Mouse (Mus musculus): ENCODE measurements around the gene Gucy2e. TPM values are rescaled to one million over a fixed set of nuclear protein-coding genes. Genes with fewer than 3 reads are reported as not detected.

The Gucy2e gene
- total RNA-seq, 2 experiments from 2014 or later: not detected

DNA sequence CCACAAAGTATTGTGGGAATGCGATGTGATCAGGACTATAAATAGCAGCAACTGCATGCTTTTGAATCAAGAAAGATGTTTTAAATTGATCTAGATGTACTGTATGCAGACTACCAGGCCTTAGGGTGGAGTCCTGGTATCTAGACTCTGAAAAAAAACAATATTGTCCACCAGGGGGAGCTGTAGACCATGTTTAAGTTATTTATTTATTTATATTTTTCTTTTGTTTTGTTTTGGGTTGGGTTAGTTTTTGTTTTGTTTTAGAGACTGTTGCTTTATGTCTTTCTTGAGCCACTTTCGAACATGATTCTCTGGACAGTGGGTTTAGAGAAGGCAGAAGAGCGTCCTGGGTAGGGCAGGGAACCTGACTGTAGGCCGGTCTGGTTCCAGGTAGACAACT is 21.0 kb upstream of the Gucy2e start:
- DNase-seq: no peak
- H3K27ac ChIP-seq: peak overlapping the region; percentile 67
- intact Hi-C loops (cut with DNase I): loop anchor here (5.0 kb wide), 1 partner anchor 254 kb away; no protein-coding TSS in a partner anchor
- peak; percentile 79 for TF ChIP-seq CTCF (IDR thresholded peaks at IDR 0.05)
- peak overlapping the region; percentile 53 for H3K4me3 ChIP-seq

DNA sequence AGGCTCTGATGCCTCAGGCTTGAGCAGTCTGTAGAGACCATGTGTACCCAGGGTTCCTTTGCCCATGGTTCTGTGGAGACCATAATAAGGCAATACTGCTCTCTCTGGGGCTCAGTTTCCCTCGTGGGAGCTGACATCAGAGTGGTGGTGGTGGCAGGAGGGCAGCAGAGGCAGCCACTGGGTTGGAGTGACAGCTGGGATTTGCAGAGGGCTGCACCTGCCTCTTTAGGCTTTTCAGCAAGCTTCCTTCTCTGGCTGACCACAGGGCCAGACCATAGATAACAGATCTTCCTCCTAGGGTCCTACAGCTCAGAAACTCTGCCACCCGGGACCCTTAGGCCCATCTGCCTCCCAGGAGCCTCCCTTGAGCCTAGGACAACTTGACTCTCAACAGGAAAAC is 20.2 kb upstream of the Gucy2e start:
- intact Hi-C loops (cut with DNase I): loop anchor here (5.0 kb wide), 1 partner anchor 255 kb away; no protein-coding TSS in a partner anchor
- no peak for TF ChIP-seq CTCF (IDR thresholded peaks at IDR 0.05)
- Histone ChIP-seq H3K27ac (no peak overlapping the region), H3K4me3 (no peak overlapping the region)
- no peak for DNase-seq

DNA sequence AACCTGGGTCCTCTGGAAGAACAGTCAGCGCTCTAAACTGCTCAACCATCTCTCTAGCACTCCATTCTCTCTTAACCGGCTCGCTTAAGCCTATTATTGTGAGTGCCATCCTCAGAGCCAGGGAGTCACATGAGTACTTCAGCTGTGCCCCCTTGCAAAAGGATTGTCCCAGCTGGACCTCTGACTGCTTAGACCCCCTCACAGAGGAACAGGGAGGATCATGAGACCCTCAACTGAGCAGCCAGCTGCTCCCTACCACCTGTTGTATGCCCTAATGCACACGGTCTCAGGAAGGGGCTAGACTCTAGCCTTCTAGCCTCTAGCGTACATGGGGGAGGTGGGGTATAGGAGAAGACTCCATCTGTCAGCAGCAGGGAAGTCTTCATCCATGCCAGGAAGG is 18.0 kb upstream of the Gucy2e start:
- intact Hi-C loops (cut with DNase I): loop anchor here (5.0 kb wide), 1 partner anchor 257 kb away; no protein-coding TSS in a partner anchor
- H3K4me3 ChIP-seq: no peak overlapping the region
- DNase-seq: no peak
- H3K27ac ChIP-seq: no peak overlapping the region
- no peak for TF ChIP-seq CTCF (IDR thresholded peaks at IDR 0.05)

DNA sequence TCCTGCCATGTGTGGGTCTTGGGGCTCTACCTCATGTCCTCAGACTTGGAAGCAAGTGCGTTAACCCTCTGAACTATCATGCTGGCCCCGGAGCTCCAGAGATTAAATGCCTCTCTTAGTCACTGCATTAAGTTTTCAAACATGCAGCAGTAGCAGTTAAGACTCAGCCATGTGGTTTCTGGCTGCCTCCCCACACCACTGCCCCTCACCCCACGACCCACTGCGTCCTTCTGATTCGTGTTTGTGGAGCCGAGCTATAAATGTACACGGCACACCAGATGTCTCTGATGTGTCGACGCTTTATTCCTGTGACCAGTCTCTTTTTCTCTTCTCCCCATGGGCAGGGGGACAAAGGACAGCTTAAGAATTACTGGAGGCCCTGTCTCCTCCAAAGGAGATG is 16.3 kb upstream of the Gucy2e start:
- Histone ChIP-seq H3K4me3 (no peak overlapping the region), H3K27ac (no peak overlapping the region)
- TF ChIP-seq CTCF (IDR thresholded peaks at IDR 0.05): no peak
- intact Hi-C loops (cut with DNase I): no loop called here
- DNase-seq: no peak

DNA sequence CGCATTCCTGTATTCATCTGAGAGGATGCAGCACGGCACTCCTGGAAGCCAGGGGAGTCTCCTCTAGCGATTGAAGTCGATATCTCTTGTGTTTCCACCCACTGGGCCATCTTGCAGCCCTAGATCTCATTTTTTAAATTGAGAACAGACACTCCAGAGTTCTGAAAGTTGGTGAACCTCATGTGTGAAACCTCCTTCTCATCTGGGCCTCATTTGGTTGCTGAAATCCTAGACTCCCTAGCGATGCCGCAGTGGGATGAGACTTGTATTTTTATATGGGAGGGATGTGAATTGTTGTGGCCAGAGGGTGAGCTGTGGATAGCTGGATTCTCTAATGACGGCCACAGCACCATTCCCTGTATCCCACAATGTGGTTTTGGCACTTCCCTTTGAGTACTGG is 15.1 kb upstream of the Gucy2e start:
- TF ChIP-seq CTCF (IDR thresholded peaks at IDR 0.05): no peak
- no peak overlapping the region for H3K27ac ChIP-seq
- no peak overlapping the region for H3K4me3 ChIP-seq
- intact Hi-C loops (cut with DNase I): no loop called here
- no peak for DNase-seq

DNA sequence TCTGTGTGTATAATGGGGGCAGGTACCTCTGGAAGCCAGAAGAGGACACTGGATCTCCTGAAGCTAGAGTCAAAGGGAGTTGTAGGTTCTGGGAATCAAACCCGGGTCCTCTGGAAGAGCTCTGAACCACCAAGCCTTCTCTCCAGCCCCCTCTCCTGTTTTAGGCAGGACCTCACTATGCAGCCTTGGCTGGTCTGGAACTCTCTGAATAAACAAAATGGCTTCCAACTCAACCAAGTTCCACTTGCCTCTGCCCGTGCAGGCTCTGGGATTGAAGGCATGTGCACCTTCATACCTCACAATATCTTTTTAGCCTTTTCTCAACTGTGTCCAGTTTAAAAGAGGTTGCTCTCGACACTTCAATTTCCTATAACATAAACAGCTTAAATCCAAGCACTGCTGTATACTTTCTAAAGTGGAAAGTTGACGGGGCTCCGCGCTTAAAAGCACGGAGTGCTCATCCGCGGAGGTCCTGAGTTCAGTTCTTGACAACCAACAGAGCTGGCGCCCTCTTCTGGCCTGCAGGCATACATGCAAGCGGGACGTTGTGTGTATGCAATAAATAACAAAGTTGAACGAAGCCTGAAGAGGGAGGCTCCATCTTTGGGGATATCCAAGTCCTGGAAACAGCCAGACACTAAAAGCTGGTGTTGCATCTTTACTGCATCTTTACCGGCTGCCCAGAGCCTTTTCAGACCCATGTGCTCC is 14.5 kb upstream of the Gucy2e start:
- H3K4me3 ChIP-seq: no peak overlapping the region
- no peak for DNase-seq
- peak; percentile 56 for TF ChIP-seq CTCF (IDR thresholded peaks at IDR 0.05)
- no peak overlapping the region for H3K27ac ChIP-seq
- intact Hi-C loops (cut with DNase I): no loop called here

DNA sequence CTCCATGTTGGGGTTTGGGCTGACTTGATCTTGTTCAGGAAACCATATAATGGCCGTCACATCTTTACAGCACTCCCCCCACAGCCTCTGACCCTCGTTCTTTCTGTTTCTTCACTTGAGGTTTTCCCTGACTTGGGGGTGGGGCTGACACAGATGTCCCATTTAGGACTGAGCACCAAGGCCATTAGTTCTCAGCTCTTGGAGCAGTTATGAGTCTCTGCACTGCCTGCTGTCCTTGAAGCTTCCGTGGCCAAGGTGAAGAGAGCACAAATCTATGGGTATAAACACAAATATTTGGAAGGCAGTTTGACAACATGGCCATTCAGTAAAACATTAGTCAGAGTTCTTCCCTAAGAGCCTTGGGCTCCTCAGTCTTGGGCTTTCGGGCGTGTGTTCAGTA is 13.3 kb upstream of the Gucy2e start:
- intact Hi-C loops (cut with DNase I): no loop called here
- Histone ChIP-seq H3K27ac (no peak overlapping the region), H3K4me3 (no peak overlapping the region)
- no peak for TF ChIP-seq CTCF (IDR thresholded peaks at IDR 0.05)
- no peak for DNase-seq

DNA sequence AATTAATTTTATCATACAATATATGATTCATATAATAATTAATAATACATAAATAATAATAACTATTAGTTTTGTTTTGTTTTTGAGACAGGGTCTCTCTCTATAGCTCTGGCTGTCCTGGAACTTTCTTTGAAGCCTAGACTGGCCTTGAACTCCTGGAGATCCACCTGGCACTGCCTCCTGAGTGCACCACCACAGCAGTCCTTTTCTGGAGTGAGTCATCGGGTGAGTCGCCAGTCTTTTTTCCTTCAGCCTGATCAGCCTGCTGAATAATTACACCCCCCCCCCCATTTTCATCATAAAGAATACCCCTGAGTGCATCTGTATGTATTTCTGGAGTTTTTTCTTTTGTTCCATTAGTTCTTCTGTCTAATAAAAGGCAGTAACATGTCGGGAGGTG is 12.3 kb upstream of the Gucy2e start:
- no peak for DNase-seq
- no peak for TF ChIP-seq CTCF (IDR thresholded peaks at IDR 0.05)
- no peak overlapping the region for H3K4me3 ChIP-seq
- H3K27ac ChIP-seq: no peak overlapping the region
- intact Hi-C loops (cut with DNase I): loop anchor here (10.0 kb wide), 1 partner anchor 184 kb away; no protein-coding TSS in a partner anchor

DNA sequence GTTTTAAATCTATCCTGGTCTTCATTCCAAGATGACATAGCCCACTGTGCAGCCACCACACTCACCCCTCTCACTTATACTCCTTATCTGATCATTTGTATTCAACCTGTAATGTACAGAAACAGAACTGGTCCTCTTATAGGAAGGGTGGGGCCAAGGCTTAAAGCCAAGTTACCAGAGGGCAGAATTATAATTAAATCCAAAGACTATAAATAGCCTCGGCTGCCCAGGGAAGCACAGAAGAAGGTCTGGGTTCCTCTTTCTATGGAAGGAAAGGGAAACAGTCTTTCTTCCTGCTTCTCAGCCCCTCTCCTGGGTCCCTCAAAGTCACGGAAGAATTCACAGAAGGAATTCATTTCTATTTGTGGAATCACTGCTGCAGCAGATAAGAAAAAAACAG is 8.8 kb upstream of the Gucy2e start:
- DNase-seq: no peak
- intact Hi-C loops (cut with DNase I): loop anchor here (1.0 to 10.0 kb wide), 2 partner anchors 53 to 181 kb away; no protein-coding TSS in a partner anchor
- Histone ChIP-seq H3K4me3 (peak overlapping the region; percentile 70), H3K27ac (peak overlapping the region; percentile 55)
- TF ChIP-seq CTCF (IDR thresholded peaks at IDR 0.05): no peak

DNA sequence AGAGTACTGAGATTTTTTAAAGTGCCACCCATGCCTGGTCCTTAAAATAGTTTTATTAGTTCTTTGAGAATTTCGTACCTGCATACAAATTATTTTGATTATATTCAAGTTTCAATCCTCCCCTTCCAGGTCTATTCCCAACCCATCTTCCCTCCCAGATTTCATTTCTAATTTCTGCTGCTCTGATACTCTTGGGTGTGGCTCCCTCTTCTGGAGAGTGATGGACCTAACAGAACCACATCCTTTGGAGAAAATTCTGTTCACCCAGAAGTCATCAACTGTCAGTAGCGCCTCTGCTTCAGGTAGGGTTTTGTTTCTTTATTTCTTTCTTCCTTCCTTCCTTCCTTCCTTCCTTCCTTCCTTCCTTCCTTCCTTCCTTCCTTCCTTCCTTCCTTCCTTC is 8.1 kb upstream of the Gucy2e start:
- peak overlapping the region; percentile 70 for H3K4me3 ChIP-seq

DNA sequence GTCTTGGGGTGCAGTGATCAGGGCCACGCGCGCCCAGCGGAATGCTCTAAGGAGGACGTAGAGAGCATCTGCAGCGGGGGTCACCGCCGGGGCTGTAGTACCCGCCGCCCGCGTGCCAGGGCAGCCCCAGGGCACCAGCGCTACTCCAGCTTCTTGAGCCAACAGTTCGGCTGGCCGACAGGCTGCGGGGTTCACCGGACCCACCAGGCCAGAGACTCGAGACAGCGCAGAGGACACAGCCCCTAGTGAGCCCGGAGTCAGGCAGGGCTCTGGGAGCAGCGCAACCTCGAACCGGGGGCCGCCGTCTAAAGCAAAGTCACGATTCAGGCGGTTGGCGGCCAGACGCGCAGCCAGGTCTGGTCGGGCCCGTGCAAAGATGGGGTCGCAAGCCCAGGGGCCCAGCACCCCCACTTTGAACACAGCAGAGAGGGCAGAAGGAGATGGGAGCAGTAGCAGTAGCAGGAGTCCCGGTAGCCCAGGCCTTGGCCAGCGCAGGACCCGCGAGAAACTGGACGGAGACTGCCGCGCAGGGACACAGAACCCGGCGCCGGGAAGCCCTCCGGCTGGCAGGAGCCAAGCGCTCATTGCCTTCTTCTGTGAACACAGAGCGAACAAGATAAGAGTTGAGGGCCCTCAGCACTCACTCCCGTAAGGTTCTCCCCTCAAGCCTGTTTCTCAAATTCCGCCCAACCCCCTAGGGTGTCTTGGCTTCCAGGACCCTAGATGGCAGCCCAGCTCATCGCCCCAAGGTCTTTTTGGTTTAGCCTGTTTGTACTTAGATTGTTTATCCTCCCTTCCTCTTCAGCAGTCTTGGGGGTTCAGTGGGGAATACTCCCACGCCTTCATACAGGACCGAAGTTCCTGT is 543 bp downstream of the Gucy2e start:
- no peak for DNase-seq
- peak overlapping the region; percentile 74 for H3K4me3 ChIP-seq
- TF ChIP-seq CTCF (IDR thresholded peaks at IDR 0.05): no peak
- intact Hi-C loops (cut with DNase I): no loop called here
- no peak overlapping the region for H3K27ac ChIP-seq

More for the DNA sequence above, 8.1 kb upstream of the Gucy2e start:
- peak; percentile 74 for TF ChIP-seq CTCF (IDR thresholded peaks at IDR 0.05)
- no peak for DNase-seq
- intact Hi-C loops (cut with DNase I): loop anchor here (1.0 to 10.0 kb wide), 3 partner anchors 53 to 180 kb away; partner anchors contain the start of gene Aloxe3
- no peak overlapping the region for H3K27ac ChIP-seq

DNA sequence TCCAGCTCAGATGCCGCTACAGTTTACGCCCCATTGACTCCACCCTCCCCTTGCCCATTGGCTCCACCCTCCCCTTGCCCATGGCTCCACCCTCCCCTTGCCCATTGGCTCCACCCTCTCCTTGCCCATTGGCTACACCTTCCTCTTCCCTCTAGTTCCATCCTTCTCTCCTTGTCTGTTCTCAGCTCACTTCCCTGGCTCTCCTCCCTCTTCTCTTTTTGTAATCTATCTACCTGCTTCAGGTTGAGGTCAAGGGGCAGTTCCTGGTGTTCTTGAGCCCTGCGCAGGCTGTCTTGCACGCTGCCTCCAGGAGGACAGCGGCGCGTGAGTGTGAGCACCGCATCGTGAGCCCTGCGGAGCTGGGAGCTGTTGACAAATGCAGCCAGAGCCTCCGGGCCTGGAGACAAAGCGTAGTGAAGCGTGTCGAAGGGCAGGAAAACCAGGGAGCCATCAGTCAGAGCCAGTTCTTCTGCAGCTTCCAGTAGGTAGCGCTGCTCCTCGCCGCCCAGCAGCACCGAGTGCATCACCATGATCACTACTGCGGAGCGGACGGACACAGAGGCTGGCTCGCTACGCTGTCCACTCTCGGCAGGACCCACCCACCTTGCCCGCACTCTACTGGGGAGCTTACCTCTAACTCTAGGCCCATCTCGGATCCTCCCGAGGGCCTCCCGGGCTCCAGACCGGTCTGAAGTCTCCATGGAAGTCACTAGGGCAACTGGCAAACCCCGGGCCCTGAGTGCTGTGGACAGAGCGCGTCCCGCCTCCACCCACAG is 1.4 kb downstream of the Gucy2e start:
- Histone ChIP-seq H3K4me3 (peak overlapping the region; percentile 74), H3K27ac (no peak overlapping the region)
- intact Hi-C loops (cut with DNase I): no loop called here
- DNase-seq: peak; percentile 80
- TF ChIP-seq CTCF (IDR thresholded peaks at IDR 0.05): peak; percentile 29; the same call in 1 of the 2 replicates

Measured in gastrocnemius, adult 2 months (tissue).